Mouse (Mus musculus) inflammation-experienced regulatory T-cells, adult 6 months (primary cell): ENCODE measurements around the gene Slc39a2. TPM values are rescaled to one million over a fixed set of nuclear protein-coding genes. Genes with fewer than 3 reads are reported as not detected.
"Not testable (repeated sequence)": the region's sequence is repeated elsewhere in the genome, so short reads cannot be mapped to it uniquely, and the experiment has no call there.

Experiments used
- ATAC-seq: one replicate; pipeline ENCODE4 v1.8.0; 2017
- polyA plus RNA-seq, 3 experiments: library from polyadenylated mRNA; unstranded; fragments of 100-300 nt; shearing (Covaris generic); gene quantifications; one replicate each; pipeline ENCODE4 v1.2.1; 2017

Slc39a2 gene
- polyA plus RNA-seq, 3 experiments from 2014 or later, result 0.29 to 0.40 (median 0.34) TPM

DNA sequence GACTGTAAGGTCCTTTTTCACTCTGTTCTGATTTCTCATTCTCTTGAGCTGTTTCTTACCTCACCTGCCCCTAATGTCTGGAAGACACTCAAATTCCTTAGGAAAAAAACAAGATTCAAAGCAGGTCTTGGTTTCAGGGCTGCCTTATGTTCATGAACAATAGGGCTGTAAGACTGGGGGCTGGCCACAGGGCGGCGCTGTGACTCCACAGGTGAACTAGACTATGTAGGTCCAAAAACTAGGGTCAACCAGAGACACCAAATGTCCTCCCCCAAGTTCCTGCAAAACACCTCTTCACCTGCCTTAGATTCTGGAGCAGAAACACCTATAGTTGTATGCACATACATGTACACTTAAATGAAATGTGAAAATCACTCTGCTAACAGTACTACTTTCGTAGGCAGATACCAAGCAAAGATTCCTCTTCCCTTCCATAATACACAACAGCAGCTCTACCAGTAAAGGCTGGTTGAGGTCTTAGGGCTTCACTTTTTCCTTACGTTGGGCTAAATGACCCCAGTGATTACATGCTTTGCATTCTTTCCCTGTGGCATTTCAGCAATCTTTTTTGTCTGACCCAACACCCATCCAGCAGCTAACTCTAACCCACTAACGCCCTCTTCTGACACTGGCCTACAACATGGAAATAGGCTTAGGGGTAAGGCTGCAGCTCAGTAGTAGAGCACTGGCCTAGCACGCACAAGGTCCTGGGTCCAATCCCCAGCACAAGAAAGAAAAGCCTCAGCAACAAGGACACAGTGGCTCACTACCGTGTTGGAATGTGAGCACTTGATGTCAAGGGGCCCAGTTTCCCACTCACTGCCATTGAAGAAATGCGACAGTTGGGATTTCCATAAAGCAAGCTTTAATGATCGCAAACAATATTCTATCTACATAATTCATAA, 10.4 kb downstream of the Slc39a2 start:
- peak; percentile 86 for ATAC-seq

GRCm38 (mm10) chr14:51903782-51904181, 11.1 kb downstream of the Slc39a2 start:
- ATAC-seq, result no peak

- no peak for ATAC-seq
These were observed 12.0 kb downstream of the Slc39a2 start for GRCm38 (mm10) chr14:51904706-51905105.

- ATAC-seq, result no peak
These were observed 13.4 kb downstream of the Slc39a2 start for GRCm38 (mm10) chr14:51906102-51906501.

DNA sequence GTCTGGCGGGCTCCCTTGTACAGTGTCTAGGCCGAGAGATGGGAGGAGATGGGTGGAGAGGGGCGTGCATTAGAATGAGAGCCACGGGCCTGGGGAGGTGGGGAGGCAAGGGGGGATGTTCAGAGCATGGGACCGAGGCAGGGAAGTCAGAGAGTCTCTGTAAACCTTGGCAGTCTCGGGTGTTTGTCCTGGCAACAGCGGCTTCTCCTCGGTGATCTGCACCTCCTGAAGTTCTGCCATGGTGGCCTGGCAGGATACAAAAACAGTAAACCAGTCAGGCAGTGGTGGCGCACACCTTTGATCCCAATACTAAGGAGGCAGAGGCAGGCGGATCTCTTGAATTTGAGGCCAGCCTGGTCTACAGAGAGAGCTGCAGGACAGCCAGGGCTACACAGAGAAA, 18.6 kb downstream of the Slc39a2 start:
- no peak for ATAC-seq

- ATAC-seq, result peak; percentile 4
These were observed 19.8 kb downstream of the Slc39a2 start for GRCm38 (mm10) chr14:51912391-51913061.

DNA sequence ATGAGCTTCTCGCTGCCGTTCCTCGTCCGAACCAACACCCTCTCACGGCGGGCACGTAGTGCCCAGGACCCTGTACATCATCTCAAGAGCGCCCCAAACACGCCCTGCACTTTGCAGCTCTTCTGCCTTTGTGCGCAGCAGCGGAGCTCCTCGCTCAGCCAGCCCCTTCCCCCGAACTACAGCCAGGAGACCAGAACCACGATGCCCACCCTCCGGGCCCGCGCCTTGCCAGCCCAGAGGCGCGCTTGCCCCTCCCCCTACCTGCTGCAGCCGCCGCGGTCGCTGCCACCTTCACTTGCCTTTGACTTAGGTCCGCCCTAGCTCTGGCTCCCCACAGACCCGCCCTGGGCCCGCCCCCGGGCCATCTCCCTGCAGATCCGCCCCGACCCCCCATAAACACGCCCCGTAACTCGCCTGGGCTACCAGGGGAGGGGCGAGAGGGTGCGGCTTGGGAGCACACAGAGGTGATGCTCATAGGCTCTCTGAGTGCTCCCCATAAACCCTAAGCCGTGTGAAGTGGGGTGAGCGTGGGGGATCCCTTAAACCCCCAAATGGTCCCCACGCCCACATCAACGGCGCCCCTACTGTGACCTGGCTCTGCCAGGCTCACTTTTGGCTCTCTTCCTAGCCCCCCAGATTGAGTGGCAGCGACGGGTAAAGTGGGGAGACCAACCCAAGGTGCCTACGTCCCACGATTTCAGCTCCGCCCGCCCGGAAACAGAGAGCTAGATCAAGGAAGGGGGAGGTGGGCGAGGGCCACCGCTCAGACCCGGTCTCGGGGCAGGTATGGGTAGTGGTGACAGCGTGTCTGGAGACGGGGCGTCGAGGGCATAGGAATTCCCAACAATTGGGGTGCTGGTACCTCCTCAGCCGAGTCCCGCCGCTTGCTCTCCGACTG, 20.6 kb downstream of the Slc39a2 start:
- ATAC-seq, result peak; percentile 97

GRCm38 (mm10) chr14:51913960-51914762, 21.5 kb downstream of the Slc39a2 start, which contains the start of gene Ndrg2:
Gene Ndrg2 (minus strand): TSS chr14:51914158.
- ATAC-seq, result no peak

DNA sequence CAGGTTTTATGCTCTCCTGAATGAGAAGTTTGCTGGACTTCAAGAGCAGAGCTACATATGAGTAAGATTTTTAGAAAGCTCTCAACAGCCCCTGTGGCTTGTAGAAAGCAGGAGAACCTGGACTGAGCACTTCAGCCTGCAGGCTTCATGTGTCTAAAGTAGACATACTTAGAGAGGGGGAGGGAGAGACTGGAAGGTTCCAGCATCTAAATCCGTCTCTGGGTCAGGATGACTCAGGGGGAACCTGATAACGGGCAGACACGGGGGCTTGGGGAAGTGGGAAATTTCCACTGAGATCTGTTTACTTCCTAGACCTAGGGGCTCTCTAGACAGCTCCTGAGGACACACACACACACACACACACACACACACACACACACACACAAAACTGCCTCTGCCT, 22.3 kb downstream of the Slc39a2 start:
- no peak for ATAC-seq

DNA sequence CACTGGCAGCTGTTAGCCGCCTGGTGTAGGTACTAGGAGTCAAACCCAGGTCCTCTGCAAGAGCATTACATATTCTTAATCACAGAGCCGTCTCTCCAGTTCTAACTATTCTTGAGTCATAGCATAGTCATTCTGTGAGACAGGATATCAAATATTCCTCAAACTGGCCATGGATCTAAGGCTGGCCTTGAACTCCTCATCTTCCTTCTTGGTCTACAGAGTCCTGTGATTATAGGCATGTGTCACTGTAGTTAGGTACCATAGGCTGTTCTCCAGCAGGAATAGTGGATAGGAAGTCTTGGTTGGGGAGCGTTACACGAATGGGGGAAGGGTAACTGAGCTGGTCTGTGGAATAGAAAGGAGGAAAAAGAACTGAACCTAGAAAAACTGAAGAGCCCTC, 23.9 kb downstream of the Slc39a2 start:
- ATAC-seq, result no peak

DNA sequence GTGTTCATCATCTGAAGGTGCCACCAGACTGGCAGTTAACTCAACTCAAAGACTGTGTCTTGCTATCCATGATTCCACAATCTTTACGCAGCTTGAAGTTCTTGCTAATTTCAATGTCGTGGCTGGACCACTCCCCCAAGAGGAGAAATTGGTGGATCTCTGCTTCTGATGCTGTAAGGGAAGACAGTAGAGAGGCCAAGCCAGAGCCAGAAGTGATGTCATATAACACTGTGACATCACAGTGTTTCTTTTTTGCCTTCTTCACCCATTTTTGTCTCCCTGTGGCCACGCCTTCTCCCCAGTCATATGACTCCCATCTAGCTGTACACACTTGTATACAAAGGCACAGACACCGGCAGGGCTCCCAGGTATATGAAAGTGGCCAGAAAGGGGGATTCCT, 25.4 kb downstream of the Slc39a2 start, which contains the start of gene Tppp2:
Gene Tppp2, plus strand, starts transcription at position 301 of the 400 bp plus-strand sequence.
- ATAC-seq, result no peak

GRCm38 (mm10) chr14:51918966-51919365, 26.3 kb downstream of the Slc39a2 start:
- ATAC-seq, result no peak

- ATAC-seq, result no peak
These were observed 29.3 kb downstream of the Slc39a2 start for GRCm38 (mm10) chr14:51921759-51922570.

DNA sequence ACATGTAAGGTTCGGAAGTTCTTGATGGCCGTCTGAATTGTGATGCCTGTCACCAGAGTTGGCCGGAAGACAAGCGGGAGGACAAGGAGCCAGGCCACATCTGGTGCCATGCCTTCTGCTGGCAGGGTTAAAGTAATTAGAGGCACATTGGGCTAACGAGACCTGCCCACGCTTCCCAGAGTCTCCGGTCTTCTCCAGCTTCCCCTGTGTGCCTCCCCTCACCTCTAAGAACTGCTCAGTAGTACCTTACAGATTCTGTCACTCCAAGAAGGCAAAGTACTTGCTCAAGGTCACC, 29.8 kb downstream of the Slc39a2 start, which contains the start of gene Rnase13:
Gene Rnase13, minus strand, starts transcription at position 203 of the 295 bp plus-strand sequence.
- ATAC-seq, result no peak

DNA sequence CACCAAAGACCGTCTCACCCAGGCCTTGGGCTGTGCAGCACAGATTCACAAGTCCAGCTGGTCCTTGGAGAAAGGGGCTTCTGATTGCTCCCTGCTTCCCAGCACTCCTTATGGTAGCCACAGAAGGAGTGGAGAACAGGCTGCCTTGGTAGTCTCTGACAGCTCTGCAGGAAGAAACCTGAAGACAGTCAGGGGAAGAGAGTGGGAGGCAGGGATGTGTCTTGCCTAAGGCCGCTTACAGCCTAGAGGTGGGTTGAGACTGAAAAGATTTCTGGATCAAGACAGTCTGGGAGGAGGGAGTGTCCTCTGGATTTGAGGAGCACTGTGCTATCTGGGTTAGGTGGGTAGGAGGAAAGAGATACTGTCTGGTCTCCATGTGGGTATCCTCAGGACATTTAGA, 30.2 kb downstream of the Slc39a2 start:
- ATAC-seq, result no peak

DNA sequence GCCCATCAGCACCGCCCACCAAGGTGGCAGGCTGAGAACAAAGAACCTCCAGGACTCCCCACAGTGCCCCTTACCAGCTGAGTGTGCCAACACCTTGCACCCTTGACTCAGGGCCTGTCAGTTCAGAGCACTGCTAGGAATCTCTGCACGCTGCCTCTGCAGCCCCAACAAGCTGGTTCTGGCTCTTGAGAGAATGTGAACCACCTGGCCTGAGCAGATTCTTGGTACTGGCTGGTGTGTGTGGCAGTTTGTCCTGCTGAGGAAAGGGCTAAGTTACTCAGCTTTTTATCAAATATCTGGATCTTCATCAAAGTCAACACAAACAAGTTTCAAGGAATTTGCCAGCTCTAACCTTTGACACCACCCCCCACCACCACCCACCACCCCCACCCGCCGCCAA, 30.8 kb downstream of the Slc39a2 start:
- ATAC-seq, result no peak

GRCm38 (mm10) chr14:51926930-51927329, 34.2 kb downstream of the Slc39a2 start:
- not testable (repeated sequence) for ATAC-seq

DNA sequence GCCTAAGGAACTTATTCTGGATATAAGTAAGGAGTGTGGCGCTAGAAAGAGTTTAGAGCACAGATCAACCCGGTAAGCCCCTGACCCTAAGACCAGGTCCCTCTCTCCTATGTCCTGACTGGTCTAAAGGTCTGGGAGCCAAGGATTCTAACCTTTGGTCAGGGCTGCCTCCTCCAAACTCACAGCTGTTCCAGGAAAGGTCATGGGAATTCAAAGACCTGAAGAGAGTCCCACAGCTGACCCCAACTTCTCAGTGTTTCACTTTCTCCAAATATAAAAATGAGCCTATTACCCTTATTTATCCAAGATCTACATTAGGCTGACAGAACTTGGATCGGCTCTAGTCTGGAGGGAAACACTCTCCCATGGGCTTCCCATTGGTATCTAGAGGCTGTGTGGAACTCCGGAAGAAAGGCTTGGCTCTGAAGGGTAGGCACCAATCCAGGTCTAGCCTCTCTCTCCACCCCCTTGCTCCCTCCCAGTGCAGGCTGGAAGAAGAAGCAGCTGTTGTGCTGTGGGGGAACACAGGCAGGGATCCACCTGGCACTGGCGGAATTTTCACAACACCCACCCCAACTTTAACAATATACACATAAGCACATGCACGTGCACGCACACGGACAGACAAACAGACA, 36.7 kb downstream of the Slc39a2 start:
- no peak for ATAC-seq

DNA sequence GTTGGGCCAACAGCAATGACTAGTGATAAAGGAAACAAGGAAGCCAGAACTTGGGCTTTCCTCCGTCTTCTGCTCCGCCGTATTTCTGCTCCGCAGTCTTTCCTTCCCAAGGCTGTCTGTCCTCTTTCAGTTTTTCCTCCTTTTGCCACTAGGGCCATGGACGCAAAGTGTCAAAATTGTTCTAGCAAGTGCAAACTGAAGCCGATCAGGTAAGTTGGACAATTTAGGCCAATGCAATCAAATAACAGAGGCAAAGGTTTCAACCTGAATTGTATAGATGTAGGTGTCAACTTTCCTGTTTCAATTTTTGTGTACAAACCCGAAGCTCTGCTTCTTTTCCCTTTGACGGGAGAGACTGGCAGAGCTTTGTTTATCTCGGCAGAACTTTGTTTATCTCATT, 37.3 kb downstream of the Slc39a2 start:
- no peak for ATAC-seq

DNA sequence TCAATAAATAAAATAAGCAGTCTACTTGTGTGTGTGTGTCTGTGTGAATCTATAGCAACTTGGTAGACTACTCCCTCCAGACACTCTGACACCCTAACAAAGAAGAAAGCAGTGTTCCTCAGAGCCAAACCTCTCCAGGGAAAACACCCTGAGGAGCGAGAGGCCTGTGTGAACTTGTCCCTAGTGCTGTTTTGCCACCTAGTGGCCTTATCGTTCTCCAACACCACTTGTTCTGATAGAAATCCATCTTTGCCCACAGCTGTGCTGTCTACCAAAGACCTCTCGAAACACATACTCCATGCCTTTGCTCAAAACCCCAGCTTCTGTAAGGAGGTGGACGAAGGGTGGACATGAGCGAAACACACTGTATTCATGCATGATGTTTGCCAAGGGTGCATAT, 38.1 kb downstream of the Slc39a2 start:
- peak; percentile 72 for ATAC-seq
